Mouse (Mus musculus): ENCODE results near the gene Olfr1415. TPM values are rescaled to one million over a fixed set of nuclear protein-coding genes. Genes with fewer than 3 reads are reported as not detected.

Gene Olfr1415
- polyA plus RNA-seq, 1 experiment from 2014 or later: not detected

- Histone ChIP-seq H3K9ac (replicated peaks; ENCODE audit: low read depth) (no peak overlapping the region), H3K4me2 (replicated peaks; ENCODE audit: low read depth, low read length) (no peak overlapping the region), H3K4me1 (ENCODE audit: insufficient read depth, low read depth, low read length) (no peaks in the 10 kb centered on the region), H3K4me3 (ENCODE audit: low read depth, low read length) (no peak overlapping the region), H3K27ac (ENCODE audit: low read length) (no peak overlapping the region), H3K9me3 (ENCODE audit: low read length) (no peaks in the 10 kb centered on the region), H3K36me3 (ENCODE audit: insufficient read depth, low read length) (peaks cover 44% of the 10 kb centered on the region), H3K27me3 (replicated peaks; ENCODE audit: insufficient read depth, low read length) (no peaks in the 10 kb centered on the region)
- WGBS: 90% methylated on average over 6 of the region's 6 CpGs
- DNase-seq (ENCODE audit: low spot score): no peak
- TF ChIP-seq CTCF (IDR thresholded peaks at IDR 0.05) (no peak), EP300 (IDR thresholded peaks at IDR 0.05) (no peak)
- no peak for ATAC-seq
Observed at GRCm38 (mm10) chr1:92458416-92458815, 37.5 kb downstream of the Olfr1415 start.

- no peak overlapping the region for H3K4me3 ChIP-seq (ENCODE audit: low read depth, low read length)
- no peak for TF ChIP-seq CTCF (IDR thresholded peaks at IDR 0.05)
- TF ChIP-seq EP300 (IDR thresholded peaks at IDR 0.05): no peak
- H3K27me3 ChIP-seq (replicated peaks; ENCODE audit: insufficient read depth, low read length): no peaks in the 10 kb centered on the region
- H3K36me3 ChIP-seq (ENCODE audit: insufficient read depth, low read length): peaks cover 43% of the 10 kb centered on the region
- no peaks in the 10 kb centered on the region for H3K9me3 ChIP-seq (ENCODE audit: low read length)
- H3K9ac ChIP-seq (replicated peaks; ENCODE audit: low read depth): no peak overlapping the region
- H3K4me2 ChIP-seq (replicated peaks; ENCODE audit: low read depth, low read length): no peak overlapping the region
- no peak for ATAC-seq
- H3K27ac ChIP-seq (ENCODE audit: low read length): no peak overlapping the region
- no peaks in the 10 kb centered on the region for H3K4me1 ChIP-seq (ENCODE audit: insufficient read depth, low read depth, low read length)
- no peak for DNase-seq (ENCODE audit: low spot score)
Observed at GRCm38 (mm10) chr1:92457758-92458157, 38.1 kb downstream of the Olfr1415 start.

- DNase-seq (ENCODE audit: low spot score) (peak; percentile 70), ATAC-seq (peak; percentile 40; the same call in 1 of the 2 replicates)
- no peak overlapping the region for H3K27ac ChIP-seq (ENCODE audit: low read length)
- no peaks in the 10 kb centered on the region for H3K27me3 ChIP-seq (replicated peaks; ENCODE audit: insufficient read depth, low read length)
- H3K36me3 ChIP-seq (ENCODE audit: insufficient read depth, low read length): peaks cover 41% of the 10 kb centered on the region
- H3K9me3 ChIP-seq (ENCODE audit: low read length): no peaks in the 10 kb centered on the region
- 57% methylated on average over 8 of the region's 8 CpGs for WGBS
- TF ChIP-seq EP300 (IDR thresholded peaks at IDR 0.05) (no peak), CTCF (IDR thresholded peaks at IDR 0.05) (peak; percentile 73)
- H3K4me2 ChIP-seq (replicated peaks; ENCODE audit: low read depth, low read length): no peak overlapping the region
- no peaks in the 10 kb centered on the region for H3K4me1 ChIP-seq (ENCODE audit: insufficient read depth, low read depth, low read length)
- no peak overlapping the region for H3K9ac ChIP-seq (replicated peaks; ENCODE audit: low read depth)
- no peak overlapping the region for H3K4me3 ChIP-seq (ENCODE audit: low read depth, low read length)
Observed at GRCm38 (mm10) chr1:92453751-92454445, 42.0 kb downstream of the Olfr1415 start.

GRCm38 (mm10) chr1:92448293-92448692 lies 47.6 kb downstream of the Olfr1415 start:
- no peak overlapping the region for H3K4me2 ChIP-seq (replicated peaks; ENCODE audit: low read depth, low read length)
- TF ChIP-seq EP300 (IDR thresholded peaks at IDR 0.05): no peak
- no peak for TF ChIP-seq CTCF (IDR thresholded peaks at IDR 0.05)
- no peaks in the 10 kb centered on the region for H3K27me3 ChIP-seq (replicated peaks; ENCODE audit: insufficient read depth, low read length)
- H3K9ac ChIP-seq (replicated peaks; ENCODE audit: low read depth): no peak overlapping the region
- ATAC-seq (peak; percentile 12; the same call in 1 of the 2 replicates), DNase-seq (ENCODE audit: low spot score) (no peak)
- H3K4me1 ChIP-seq (ENCODE audit: insufficient read depth, low read depth, low read length): no peaks in the 10 kb centered on the region
- WGBS: 66% methylated on average over 3 of the region's 3 CpGs
- peaks cover 49% of the 10 kb centered on the region; the same call in 1 of the 2 replicates for H3K36me3 ChIP-seq (ENCODE audit: insufficient read depth, low read length)
- no peaks in the 10 kb centered on the region for H3K9me3 ChIP-seq (ENCODE audit: low read length)
- H3K27ac ChIP-seq (ENCODE audit: low read length): no peak overlapping the region
- no peak overlapping the region for H3K4me3 ChIP-seq (ENCODE audit: low read depth, low read length)

GRCm38 (mm10) chr1:92441453-92442063 lies 54.3 kb downstream of the Olfr1415 start:
- ATAC-seq (no peak), DNase-seq (ENCODE audit: low spot score) (no peak)
- no peak overlapping the region for H3K4me2 ChIP-seq (replicated peaks; ENCODE audit: low read depth, low read length)
- no peak overlapping the region for H3K4me3 ChIP-seq (ENCODE audit: low read depth, low read length)
- TF ChIP-seq EP300 (IDR thresholded peaks at IDR 0.05) (no peak), CTCF (IDR thresholded peaks at IDR 0.05) (no peak)
- no peaks in the 10 kb centered on the region for H3K9me3 ChIP-seq (ENCODE audit: low read length)
- H3K27me3 ChIP-seq (replicated peaks; ENCODE audit: insufficient read depth, low read length): no peaks in the 10 kb centered on the region
- 70% methylated on average over 6 of the region's 6 CpGs for WGBS
- H3K36me3 ChIP-seq (ENCODE audit: insufficient read depth, low read length): peaks cover 28% of the 10 kb centered on the region; the same call in 1 of the 2 replicates
- H3K9ac ChIP-seq (replicated peaks; ENCODE audit: low read depth): no peak overlapping the region
- peaks cover 3% of the 10 kb centered on the region for H3K4me1 ChIP-seq (ENCODE audit: insufficient read depth, low read depth, low read length)
- H3K27ac ChIP-seq (ENCODE audit: low read length): no peak overlapping the region

- ATAC-seq (no peak), DNase-seq (ENCODE audit: low spot score) (no peak)
- no peak overlapping the region for H3K9ac ChIP-seq (replicated peaks; ENCODE audit: low read depth)
- H3K27ac ChIP-seq (ENCODE audit: low read length): no peak overlapping the region
- H3K9me3 ChIP-seq (ENCODE audit: low read length): no peaks in the 10 kb centered on the region
- WGBS: 93% methylated on average over 9 of the region's 9 CpGs
- no peak for TF ChIP-seq EP300 (IDR thresholded peaks at IDR 0.05)
- no peaks in the 10 kb centered on the region for H3K27me3 ChIP-seq (replicated peaks; ENCODE audit: insufficient read depth, low read length)
- H3K4me3 ChIP-seq (ENCODE audit: low read depth, low read length): no peak overlapping the region
- H3K4me1 ChIP-seq (ENCODE audit: insufficient read depth, low read depth, low read length): peaks cover 3% of the 10 kb centered on the region
- peaks cover 22% of the 10 kb centered on the region; the same call in 1 of the 2 replicates for H3K36me3 ChIP-seq (ENCODE audit: insufficient read depth, low read length)
- H3K4me2 ChIP-seq (replicated peaks; ENCODE audit: low read depth, low read length): no peak overlapping the region
Observed at GRCm38 (mm10) chr1:92440066-92440750, 55.7 kb downstream of the Olfr1415 start.

Small RNA genes lying within 50 kb of the gene (microRNA-seq; reads per million reads assigned to microRNA genes)
- 1.7 reads per million for gene Mir6900

Other genes with a start within 250 kb of the Olfr1415 start
- 160 and 162 TPM in 2 replicates for gene Ndufa10, start 22.2 kb downstream of the Olfr1415 start, polyA plus RNA-seq (2015; fragmentation: Nextera tagmentation; extraction: Ambion mirVana)
- gene Olfr1416, start 11.0 kb downstream of the Olfr1415 start, polyA plus RNA-seq (2015; fragmentation: Nextera tagmentation; extraction: Ambion mirVana): not detected in 2 replicates
- not detected in 2 replicates for gene Olfr1414, start 22.6 kb upstream of the Olfr1415 start, polyA plus RNA-seq (2015; fragmentation: Nextera tagmentation; extraction: Ambion mirVana)
- not detected in 2 replicates for gene Olfr1413, start 75.2 kb upstream of the Olfr1415 start, polyA plus RNA-seq (2015; fragmentation: Nextera tagmentation; extraction: Ambion mirVana)
- gene Olfr1412, start 89.7 kb upstream of the Olfr1415 start, polyA plus RNA-seq (2015; fragmentation: Nextera tagmentation; extraction: Ambion mirVana): not detected in 2 replicates
- gene Olfr1411, start 98.3 kb upstream of the Olfr1415 start, polyA plus RNA-seq (2015; fragmentation: Nextera tagmentation; extraction: Ambion mirVana): not detected in 2 replicates
- not detected in 2 replicates for gene Olfr1410, start 109.7 kb upstream of the Olfr1415 start, polyA plus RNA-seq (2015; fragmentation: Nextera tagmentation; extraction: Ambion mirVana)
- gene Olfr12, start 121.7 kb upstream of the Olfr1415 start, polyA plus RNA-seq (2015; fragmentation: Nextera tagmentation; extraction: Ambion mirVana): not detected in 2 replicates
- 342 and 355 TPM in 2 replicates for gene Cops9, start 145.9 kb upstream of the Olfr1415 start, polyA plus RNA-seq (2015; fragmentation: Nextera tagmentation; extraction: Ambion mirVana)
- 0.24 TPM in 1 of 2 replicates, not detected in the other for gene Otos, start 152.7 kb upstream of the Olfr1415 start, polyA plus RNA-seq (2015; fragmentation: Nextera tagmentation; extraction: Ambion mirVana)